Mouse (Mus musculus): ENCODE data around the gene Ascl3.

Gene Ascl3

DNA sequence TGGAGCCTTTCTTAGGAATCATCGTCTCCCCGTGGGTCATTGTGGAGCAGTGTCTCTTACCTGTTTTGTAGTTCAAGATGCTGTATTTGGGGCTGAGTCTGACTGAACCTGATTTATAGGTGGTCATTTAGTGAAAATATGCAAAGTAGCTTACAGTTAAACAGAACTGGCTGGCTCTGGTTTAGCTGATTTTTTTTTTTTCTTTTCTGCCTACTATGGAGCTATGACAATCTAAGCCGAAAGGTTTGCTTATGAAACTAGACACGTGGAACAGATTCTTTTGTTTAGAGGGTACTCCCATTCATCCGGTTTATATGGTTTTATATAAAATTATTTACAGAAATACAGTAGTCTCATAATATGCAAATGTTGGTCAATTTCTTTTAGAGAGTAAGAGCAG, at the start of gene Ascl3:
Gene Ascl3 (minus strand): TSS at position 101 of the 400 bp plus-strand sequence.
- DNase-seq (ENCODE audit: extremely low read depth, low read depth): no peak

DNA sequence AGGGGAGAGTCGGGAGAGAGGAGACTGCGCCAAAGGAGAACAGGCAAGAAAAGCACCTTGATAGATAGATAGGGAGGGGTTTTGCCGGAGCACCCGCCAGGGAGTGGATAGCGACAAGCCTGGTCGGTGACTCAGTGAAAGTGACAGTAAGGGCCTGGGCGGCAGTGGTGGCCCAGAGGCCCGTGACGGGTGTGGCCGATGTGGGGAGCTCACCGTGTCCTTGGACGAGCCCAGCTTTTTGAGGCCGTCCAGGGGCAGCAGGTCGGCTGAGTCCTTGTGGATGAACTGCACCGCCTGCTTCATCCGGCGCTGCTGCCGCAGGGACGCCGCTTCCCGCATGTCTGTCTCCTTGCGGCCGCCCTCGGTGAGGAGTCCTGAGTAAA, 49.6 kb upstream of the Ascl3 start:
- DNase-seq (ENCODE audit: extremely low read depth, low read depth): no peak

- peak; percentile 57 for DNase-seq (ENCODE audit: extremely low read depth, low read depth)
These were observed 40.7 kb upstream of the Ascl3 start for GRCm38 (mm10) chr7:109772251-109772650.

GRCm38 (mm10) chr7:109768699-109769383, 37.3 kb upstream of the Ascl3 start:
- peak; percentile 59 for DNase-seq (ENCODE audit: extremely low read depth, low read depth)

DNA sequence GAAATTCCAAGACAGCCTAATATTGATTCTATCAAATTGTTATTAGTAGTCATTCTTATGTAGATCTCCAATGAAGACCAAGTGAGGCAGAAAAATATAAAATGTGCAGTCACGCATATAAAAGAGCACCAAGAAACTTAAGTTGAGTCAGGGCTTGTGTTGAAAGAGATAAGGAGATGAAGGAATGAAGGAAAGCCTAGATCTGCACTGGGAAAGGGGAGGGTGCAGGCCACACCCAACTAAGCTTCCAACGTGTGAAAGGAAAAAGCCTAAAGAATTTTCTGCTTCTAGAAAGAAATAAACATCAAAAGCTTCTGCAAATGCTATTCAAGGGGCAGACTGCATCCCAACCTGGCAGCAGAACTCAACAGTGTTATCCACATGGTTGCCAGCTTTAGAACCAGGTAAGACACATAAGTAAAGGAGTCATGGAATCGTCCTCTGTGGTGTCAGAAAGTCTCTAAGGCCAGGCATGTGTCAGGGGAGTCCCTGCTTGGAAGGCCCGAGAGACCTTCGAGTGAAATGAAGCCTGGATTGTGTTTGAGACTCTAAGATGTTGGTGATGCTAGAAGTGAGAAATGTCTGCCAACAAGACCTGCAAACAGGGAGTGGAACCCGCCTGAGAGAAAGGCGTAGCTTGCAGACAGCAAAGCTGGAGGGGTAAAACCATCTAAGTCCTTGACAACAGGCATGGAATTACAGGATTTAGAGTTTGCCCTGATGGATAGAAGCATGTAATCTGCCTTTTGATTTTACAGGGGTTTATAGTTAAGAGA, 36.2 kb upstream of the Ascl3 start:
- DNase-seq (ENCODE audit: extremely low read depth, low read depth): no peak

DNA sequence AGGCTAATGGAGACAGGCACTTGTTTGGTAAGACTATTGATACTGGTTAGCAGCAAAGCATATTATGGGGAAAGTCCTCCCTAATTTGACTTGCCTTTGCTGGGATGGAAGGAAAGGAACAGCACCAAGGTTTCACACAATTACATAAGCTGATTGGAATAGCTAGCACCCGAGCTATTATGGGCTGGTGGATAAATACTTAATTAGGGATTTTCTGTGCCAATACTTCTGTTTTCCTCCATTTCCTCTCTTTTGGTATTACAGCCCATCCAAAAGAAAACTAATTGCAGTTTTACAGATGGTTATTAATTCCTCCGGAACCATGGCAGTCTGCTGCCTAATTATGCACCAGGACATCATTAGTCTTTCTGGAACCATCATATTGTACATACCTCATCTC, 32.5 kb upstream of the Ascl3 start:
- DNase-seq (ENCODE audit: extremely low read depth, low read depth): no peak

DNA sequence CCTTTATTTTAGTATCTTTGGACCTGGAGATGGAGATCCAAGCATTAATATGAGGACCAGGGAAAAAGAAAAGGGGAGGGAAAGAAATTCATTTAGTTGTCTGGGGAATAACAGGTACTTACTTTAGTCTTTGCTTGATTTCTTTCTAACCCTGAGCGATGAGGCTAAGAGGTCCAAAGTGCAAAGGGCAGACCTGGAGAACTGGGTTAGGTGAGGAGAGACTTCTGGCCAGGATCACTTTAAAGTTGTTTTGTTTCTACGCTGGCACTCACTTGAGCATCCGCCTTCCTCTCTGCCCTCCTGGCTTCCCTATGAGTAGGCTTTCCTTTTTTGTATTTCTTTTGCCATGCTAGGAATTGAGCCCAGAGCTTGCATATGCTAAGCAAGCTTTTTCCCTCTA, 24.8 kb upstream of the Ascl3 start:
- DNase-seq (ENCODE audit: extremely low read depth, low read depth): no peak

DNA sequence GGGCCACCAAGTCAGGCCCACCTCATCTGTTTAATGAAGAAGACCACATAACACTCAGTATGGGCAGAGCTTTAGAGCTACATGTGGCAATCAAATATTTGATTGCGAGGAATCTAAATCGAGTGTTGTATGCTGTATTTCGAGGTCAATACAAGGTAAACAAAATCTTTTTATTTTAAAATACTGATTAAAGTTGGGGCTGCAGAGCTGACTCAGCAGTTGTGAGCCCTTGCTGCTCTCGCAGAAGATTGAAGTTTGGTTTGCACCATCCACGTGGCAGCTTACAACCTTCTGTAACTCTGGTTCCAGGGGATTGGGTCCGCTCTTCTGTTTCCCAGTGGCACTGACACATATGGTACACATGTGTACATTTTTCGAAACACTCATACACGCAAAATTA, 22.5 kb upstream of the Ascl3 start:
- no peak for DNase-seq (ENCODE audit: extremely low read depth, low read depth)

- peak; percentile 27 for DNase-seq (ENCODE audit: extremely low read depth, low read depth)
These were observed 20.7 kb upstream of the Ascl3 start, which contains the start of gene Tmem9b for GRCm38 (mm10) chr7:109752008-109752925. Gene Tmem9b, minus strand, starts transcription at chr7:109752875.

DNA sequence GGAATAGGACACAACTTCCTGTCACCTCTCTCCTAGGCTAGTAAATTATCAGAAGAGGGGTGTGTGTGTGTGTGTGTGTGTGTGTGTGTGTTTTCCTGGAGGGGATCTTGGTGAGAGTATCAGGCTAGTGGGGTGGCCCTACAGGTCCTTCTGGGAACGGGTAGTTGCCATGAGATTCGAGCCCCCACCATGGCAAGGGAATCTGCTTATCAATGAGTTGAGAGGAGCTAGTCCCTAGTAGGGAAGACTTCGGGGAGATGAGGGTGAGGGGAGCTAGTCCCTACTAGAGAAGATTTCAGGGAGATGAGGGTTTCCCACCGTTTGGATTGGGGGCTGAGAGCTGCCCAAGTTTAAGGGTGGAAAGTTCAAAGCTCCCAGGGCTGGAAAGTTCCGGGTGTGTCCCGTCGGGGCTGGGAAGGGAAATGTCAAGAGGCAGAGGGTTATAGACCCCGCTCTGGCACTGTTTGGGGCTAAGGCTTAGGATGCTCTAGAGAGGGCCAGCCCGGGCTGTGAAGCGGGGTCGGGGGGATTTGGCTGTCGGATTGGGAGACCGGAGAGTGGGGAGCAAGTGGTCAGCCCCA, 20.0 kb upstream of the Ascl3 start:
- DNase-seq (ENCODE audit: extremely low read depth, low read depth): peak; percentile 20

DNA sequence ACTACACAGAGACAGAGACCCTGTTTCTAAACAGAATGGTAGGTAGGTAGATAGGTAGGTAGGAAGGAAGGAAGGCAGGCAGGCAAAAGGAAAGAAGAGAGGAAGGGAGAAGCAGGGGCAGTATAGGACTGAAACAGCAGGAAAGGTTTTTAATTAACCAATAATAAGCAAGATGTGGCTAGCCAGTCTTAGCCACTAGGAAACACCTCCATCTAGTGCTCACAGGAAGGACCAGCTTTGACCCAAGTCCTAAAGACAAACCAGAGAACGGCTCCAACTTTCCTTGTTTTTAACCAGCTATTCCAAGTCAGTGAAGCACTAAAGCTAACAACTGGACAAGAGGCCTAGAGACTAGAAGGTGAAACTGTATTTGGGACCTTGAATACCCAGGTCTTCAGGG, 16.2 kb upstream of the Ascl3 start:
- DNase-seq (ENCODE audit: extremely low read depth, low read depth): no peak

GRCm38 (mm10) chr7:109741703-109742102, 10.2 kb upstream of the Ascl3 start:
- no peak for DNase-seq (ENCODE audit: extremely low read depth, low read depth)

DNA sequence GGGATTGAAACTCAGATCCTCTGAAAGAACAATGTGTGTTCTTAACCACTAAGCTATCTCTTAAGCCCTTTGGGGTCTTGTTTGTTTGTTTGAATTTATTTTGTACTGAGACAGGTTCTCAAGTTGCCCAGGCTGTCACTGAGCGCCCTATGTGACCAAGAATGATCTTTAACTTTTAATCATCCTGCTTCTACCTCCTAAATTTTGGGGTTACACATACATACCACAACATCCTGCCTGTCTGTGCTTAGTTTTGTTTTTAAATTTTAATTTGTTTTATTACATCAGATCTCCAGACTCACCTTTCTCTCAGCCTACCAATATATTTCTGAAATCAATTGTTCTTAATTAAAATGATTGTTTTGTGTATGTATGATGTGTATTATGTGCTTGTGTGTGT, 9.5 kb upstream of the Ascl3 start:
- no peak for DNase-seq (ENCODE audit: extremely low read depth, low read depth)

GRCm38 (mm10) chr7:109739822-109740370, 8.4 kb upstream of the Ascl3 start:
- no peak for DNase-seq (ENCODE audit: extremely low read depth, low read depth)

- no peak for DNase-seq (ENCODE audit: extremely low read depth, low read depth)
These were observed 3.3 kb upstream of the Ascl3 start for GRCm38 (mm10) chr7:109734806-109735205.

DNA sequence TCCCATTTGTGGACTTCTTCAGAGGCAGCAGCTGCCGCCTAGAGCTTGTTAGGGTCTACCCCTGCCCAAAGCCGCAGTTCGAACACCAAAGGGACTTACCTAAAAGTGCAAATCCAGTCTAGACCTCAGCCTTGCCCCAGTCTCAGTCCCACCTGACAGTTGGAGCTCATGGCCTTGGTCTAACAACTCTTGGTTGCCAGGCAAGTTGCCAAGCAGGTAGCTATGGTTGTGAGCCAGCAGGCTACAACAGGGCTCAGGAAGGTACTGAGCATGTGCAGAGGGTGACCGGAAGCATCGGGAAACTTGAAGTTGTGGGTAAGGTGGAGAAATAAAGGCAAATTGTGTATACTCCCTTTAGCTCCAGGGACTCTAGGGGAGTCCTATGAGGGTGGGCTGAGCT, 7.8 kb downstream of the Ascl3 start, which contains the start of gene BC051019:
Gene BC051019 (minus strand): TSS at position 154 of the 400 bp plus-strand sequence.
- no peak for DNase-seq (ENCODE audit: extremely low read depth, low read depth)

DNA sequence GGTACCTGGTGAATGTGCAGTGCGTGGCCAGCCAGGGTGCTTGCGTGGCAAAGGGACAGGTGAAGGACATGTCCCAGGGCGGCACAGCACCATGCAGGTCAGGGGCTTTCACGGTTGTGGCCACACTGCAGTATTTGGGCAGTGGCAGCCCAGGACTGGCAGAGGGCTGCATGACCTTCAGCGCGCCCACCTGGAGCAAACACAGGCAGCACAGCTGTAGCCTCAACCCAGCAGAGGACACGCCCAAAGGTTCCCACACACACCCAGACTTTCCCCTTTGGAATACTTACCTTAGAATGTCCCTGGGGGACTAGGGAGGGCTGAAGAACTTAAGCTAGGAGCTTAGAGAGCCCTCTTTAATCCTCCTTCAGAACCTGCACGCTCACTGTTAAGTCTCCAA, 8.4 kb downstream of the Ascl3 start:
- no peak for DNase-seq (ENCODE audit: extremely low read depth, low read depth)

DNA sequence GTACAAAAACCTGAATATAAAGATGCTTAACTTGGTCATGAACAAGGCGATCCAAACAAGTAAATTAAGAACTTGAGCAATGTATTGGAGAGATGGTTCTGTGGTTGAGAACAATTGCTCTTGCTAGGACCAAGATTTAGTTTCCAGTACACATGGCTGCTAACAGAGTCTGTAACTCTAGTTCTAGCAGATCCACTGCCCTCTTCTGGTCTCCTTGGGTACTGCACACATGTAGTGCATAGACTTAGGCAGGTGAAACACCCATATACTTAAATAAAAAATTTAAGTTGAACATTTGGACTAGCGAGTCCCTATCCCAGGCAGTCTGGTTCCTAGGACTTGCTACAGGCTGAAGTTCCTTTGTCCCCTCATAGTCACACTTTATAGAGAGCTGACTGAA, 8.9 kb downstream of the Ascl3 start:
- peak; percentile 20 for DNase-seq (ENCODE audit: extremely low read depth, low read depth)

DNA sequence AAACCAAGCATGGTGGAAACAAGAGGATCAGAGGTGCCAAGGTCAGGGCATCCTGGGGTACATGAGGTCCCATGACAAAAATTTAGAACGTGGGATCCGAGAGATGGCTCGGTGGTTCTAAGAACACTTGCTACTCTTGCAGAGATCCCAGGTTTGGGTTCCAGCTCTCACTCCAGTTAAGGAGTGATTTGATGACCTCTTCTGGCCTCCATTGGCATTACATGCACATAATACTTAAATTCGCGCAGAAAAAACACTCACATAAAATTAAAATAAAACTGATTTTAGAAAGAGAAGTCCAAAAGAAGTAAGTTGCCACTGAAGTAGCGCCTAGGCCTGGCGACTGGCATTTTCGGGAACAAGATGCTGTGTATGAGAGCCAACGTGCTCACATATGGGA, 12.2 kb downstream of the Ascl3 start:
- DNase-seq (ENCODE audit: extremely low read depth, low read depth): no peak

- DNase-seq (ENCODE audit: extremely low read depth, low read depth): no peak
These were observed 18.0 kb downstream of the Ascl3 start for GRCm38 (mm10) chr7:109713434-109713982.

GRCm38 (mm10) chr7:109712198-109712597, 19.3 kb downstream of the Ascl3 start:
- no peak for DNase-seq (ENCODE audit: extremely low read depth, low read depth)

Data from MEL-GATA-1-ER (cell line).